In the genomic region with DNA sequence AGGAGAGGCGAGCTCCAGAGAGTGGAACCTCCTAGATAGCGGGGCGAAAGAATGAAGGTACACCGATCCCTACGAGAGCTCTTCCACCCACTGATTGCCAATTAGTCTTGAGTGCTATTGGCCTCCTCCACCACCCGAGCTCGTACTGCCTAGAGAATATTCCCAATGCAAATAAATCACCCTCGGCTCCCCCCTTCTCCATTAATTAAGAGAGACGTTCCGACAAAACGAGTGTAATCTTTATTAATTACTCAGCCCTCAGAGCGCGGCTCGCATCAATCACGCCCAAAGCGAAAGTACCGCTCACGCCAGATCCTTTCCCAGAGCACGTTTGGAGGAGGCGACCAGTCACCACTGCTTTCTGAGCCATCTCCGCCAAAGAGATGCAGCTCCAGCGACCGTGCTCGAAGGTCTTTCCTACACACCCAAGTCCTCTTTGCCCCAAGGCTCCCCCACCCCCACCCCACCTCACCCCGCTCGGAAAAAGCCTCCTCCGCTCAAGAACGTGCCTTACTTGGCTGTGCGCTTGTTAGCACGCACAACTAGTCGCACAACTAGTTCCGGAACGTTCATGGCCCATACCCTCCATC, we compare ENCODE assay signal across 9 mouse cellular contexts. TPM values are rescaled to one million over a fixed set of nuclear protein-coding genes. Genes with fewer than 3 reads are reported as not detected.
DNase-seq lines count a peak whose midpoint lies in the region; ATAC-seq and TF ChIP-seq lines count a peak whose summit lies in the region.
"Had no signal": no experiment of that assay in that cellular context is flagged by ENCODE, and none has a peak within 500 bp of the region (broad histone marks: within the 10 kb centered on the region; RNA-seq: fewer than 3 reads in every experiment).

No protein-coding gene starts in this region.

- WGBS in heart, embryonic 10.5 days: 1% methylated on average over 33 of the region's 33 CpGs
- WGBS in heart, embryonic 16.5 days: 1% methylated on average over 33 of the region's 33 CpGs
- WGBS in liver, embryonic 16.5 days (ENCODE audit: insufficient replicate concordance): 1% methylated on average over 33 of the region's 33 CpGs

- H3K36me3 ChIP-seq in heart, embryonic 10.5 days: no peaks in the 10 kb centered on the region
- H3K36me3 ChIP-seq in heart, embryonic 16.5 days (ENCODE audit: control insufficient read depth, insufficient read depth): no peaks in the 10 kb centered on the region
- no peaks in the 10 kb centered on the region for H3K36me3 ChIP-seq in liver, embryonic 16.5 days (ENCODE audit: control insufficient read depth, insufficient read depth)

- ATAC-seq in heart, embryonic 16.5 days (replicated peaks; ENCODE audit: extremely low read depth, insufficient read depth, low FRiP score): no peak
- ATAC-seq in liver, embryonic 16.5 days (ENCODE audit: low read depth): no peak
- ATAC-seq: Patski had no signal

- H3K4me2 ChIP-seq in heart, embryonic 16.5 days (ENCODE audit: low read depth, low read length): peak overlapping the region; percentile 70
- peak overlapping the region; percentile 38 for H3K4me2 ChIP-seq in liver, embryonic 16.5 days (ENCODE audit: low read depth, low read length)

- intact Hi-C loops in heart, postnatal 36 days (cut with DNase I): no loop called here

- peaks cover 9% of the 10 kb centered on the region for H3K4me1 ChIP-seq in heart, embryonic 10.5 days
- no peaks in the 10 kb centered on the region for H3K4me1 ChIP-seq in bone marrow macrophage, adult 2 months (ENCODE audit: control insufficient read depth, insufficient read depth, low read length)
- peaks cover 6% of the 10 kb centered on the region; the same call in 1 of the 2 replicates for H3K4me1 ChIP-seq in heart, embryonic 16.5 days (ENCODE audit: control insufficient read depth, insufficient read depth, low read length)
- H3K4me1 ChIP-seq in liver, embryonic 16.5 days (ENCODE audit: control insufficient read depth, low read depth, low read length): no peaks in the 10 kb centered on the region

- no peak for TF ChIP-seq CTCF in bone marrow macrophage, adult 2 months (IDR thresholded peaks at IDR 0.05; ENCODE audit: low read depth, low read length)

- no peak overlapping the region for H3K9ac ChIP-seq in heart, embryonic 16.5 days (ENCODE audit: low read length)
- no peak overlapping the region for H3K9ac ChIP-seq in liver, embryonic 16.5 days (ENCODE audit: low read depth, low read length)

- no peaks in the 10 kb centered on the region for H3K9me3 ChIP-seq in heart, embryonic 10.5 days
- no peaks in the 10 kb centered on the region for H3K9me3 ChIP-seq in heart, embryonic 16.5 days (replicated peaks; ENCODE audit: control insufficient read depth, low read length)
- no peaks in the 10 kb centered on the region for H3K9me3 ChIP-seq in liver, embryonic 16.5 days (replicated peaks; ENCODE audit: control insufficient read depth, low read length)

- TF ChIP-seq POLR2A in bone marrow macrophage, adult 2 months (IDR thresholded peaks at IDR 0.05; ENCODE audit: borderline replicate concordance, low read depth, low read length): no peak

- H3K27ac ChIP-seq in heart, embryonic 10.5 days: no peak overlapping the region
- no peak overlapping the region for H3K27ac ChIP-seq in bone marrow macrophage, adult 2 months (ENCODE audit: insufficient read depth, low read depth, low read length)
- H3K27ac ChIP-seq in heart, embryonic 16.5 days (ENCODE audit: low read length): no peak overlapping the region
- H3K27ac ChIP-seq in liver, embryonic 16.5 days (ENCODE audit: low read length): no peak overlapping the region

- peak overlapping the region; percentile 53 for H3K4me3 ChIP-seq in heart, embryonic 10.5 days
- peak overlapping the region; percentile 56 for H3K4me3 ChIP-seq in bone marrow macrophage, adult 2 months (ENCODE audit: insufficient read depth, low read length)
- peak overlapping the region; percentile 56 for H3K4me3 ChIP-seq in heart, embryonic 16.5 days (ENCODE audit: low read length)
- H3K4me3 ChIP-seq in liver, embryonic 16.5 days (ENCODE audit: low read depth, low read length): peak overlapping the region; percentile 40

- H3K27me3 ChIP-seq in heart, embryonic 10.5 days (ENCODE audit: insufficient read depth, poor library complexity, severe bottlenecking): peaks cover 98% of the 10 kb centered on the region
- peaks cover 89% of the 10 kb centered on the region for H3K27me3 ChIP-seq in heart, embryonic 16.5 days (ENCODE audit: control insufficient read depth, insufficient read depth, low read length)
- peaks cover 91% of the 10 kb centered on the region for H3K27me3 ChIP-seq in liver, embryonic 16.5 days (ENCODE audit: control insufficient read depth, insufficient read depth, low read depth, low read length)

- DNase-seq in heart, embryonic 10.5 days (ENCODE audit: low spot score): peak; percentile 72
- no peak for DNase-seq in heart, postnatal 36 days
- DNase-seq in urinary bladder, postnatal 36 days (ENCODE audit: low spot score in 2 of 2): no peak
- DNase-seq in left cerebral cortex, adult 8-10 months (ENCODE audit: low spot score in 2 of 2): no peak
- no peak for DNase-seq in frontal cortex, postnatal 10 days (ENCODE audit: low spot score in 2 of 2)

RNA-seq across cellular contexts. Expression of a gene that starts 6.8 kb away (rescaled TPM):
- 0.28 and 1.9 TPM in 2 replicates for polyA plus RNA-seq in heart, embryonic 10.5 days (2016; fragmentation: Nextera tagmentation; extraction: Ambion mirVana)
- total RNA-seq in heart, postnatal 36 days (2021): not detected
- not detected in 2 replicates for polyA plus RNA-seq in bone marrow macrophage, adult 2 months (2012; ENCODE audit: insufficient read depth, insufficient read length, missing spikeins)
- polyA plus RNA-seq in heart, embryonic 16.5 days (2015; fragmentation: Nextera tagmentation; extraction: Ambion mirVana): 0.04 and 0.12 TPM in 2 replicates
- polyA plus RNA-seq in liver, embryonic 16.5 days (2015; fragmentation: Nextera tagmentation; extraction: Ambion mirVana): not detected in 2 replicates
- total RNA-seq in left cerebral cortex, adult 8-10 months (2022): not detected
